Mouse (Mus musculus): Measurements from ENCODE around the gene Gm28372. TPM values are rescaled to one million over a fixed set of nuclear protein-coding genes. Genes with fewer than 3 reads are reported as not detected.

The Gm28372 gene
- polyA plus RNA-seq (2015; fragmentation: Nextera tagmentation; extraction: Ambion mirVana): 0.06 TPM in 1 of 2 replicates, not detected in the other

GRCm38 (mm10) chr2:130404939-130405338 is at the start of gene Gm28372, which contains the start of gene 1700020A23Rik:
Gene Gm28372 (plus strand): TSS chr2:130405239.
Gene 1700020A23Rik (plus strand): TSS chr2:130405259.

DNA sequence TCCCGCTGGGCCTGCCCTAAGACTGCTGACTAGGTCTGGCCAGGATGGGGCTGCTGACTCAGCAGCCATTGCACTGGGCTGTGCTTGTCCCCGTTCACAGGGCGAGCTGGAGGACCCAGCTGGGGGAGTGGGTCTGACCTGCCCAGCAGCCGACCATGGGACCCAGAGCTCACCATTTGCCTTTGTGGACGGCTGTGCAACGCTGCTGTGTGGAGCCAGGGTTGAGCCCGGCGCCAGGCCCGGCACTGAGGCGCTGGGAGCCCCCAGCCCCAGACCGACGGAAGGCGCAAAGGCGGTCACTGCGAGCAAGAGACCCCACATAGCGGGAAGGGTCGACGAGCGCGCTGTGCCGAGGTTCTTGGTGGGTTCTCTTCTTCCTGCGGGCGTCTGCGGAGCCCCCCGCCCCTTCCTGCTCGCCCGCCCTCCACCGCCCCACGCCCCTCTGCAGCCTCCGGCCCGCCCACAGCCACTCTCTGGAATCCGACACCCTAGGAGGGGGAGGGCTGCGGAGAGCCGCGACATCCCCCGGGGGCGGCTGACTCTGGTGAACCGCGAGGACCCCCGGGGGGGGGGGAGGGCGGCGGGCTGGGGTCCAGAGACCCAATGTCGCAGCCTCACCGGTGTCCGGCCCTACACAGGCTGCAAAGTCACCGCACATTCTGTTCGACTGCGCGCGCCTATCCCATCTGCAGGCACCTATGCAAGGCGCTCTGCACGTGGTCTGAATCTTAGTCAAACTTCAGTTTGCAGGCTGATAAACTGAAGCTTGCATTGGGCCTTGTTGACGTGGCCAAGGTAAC is 7.7 kb upstream of the Gm28372 start, which contains the start of gene Cpxm1:
TSS of gene Cpxm1 (minus strand) at position 389 of the 800 bp plus-strand sequence.

GRCm38 (mm10) chr2:130406178-130406577 is 1.1 kb downstream of the Gm28372 start, which contains the start of gene Tmem239:
Gene Tmem239 (plus strand): TSS chr2:130406478.

GRCm38 (mm10) chr2:130424126-130424853 is 19.3 kb downstream of the Gm28372 start, which contains the start of the genes Vps16 and Pced1a:
Gene Vps16 (plus strand): TSS chr2:130424339.
Gene Pced1a (minus strand): TSS chr2:130424701.

GRCm38 (mm10) chr2:130449794-130450433 is 44.9 kb downstream of the Gm28372 start, which contains the start of gene Ptpra:
Gene Ptpra (plus strand): TSS chr2:130450278.

Other genes with a start within 250 kb of the Gm28372 start
- 276 and 308 TPM in 2 replicates for gene Snrpb, start 225.8 kb upstream of the Gm28372 start, polyA plus RNA-seq (2015; fragmentation: Nextera tagmentation; extraction: Ambion mirVana)
- gene Tmc2, start 210.0 kb upstream of the Gm28372 start, polyA plus RNA-seq (2015; fragmentation: Nextera tagmentation; extraction: Ambion mirVana): not detected in 2 replicates
- 69.9 and 71.8 TPM in 2 replicates for gene Nop56, start 130.8 kb upstream of the Gm28372 start, polyA plus RNA-seq (2015; fragmentation: Nextera tagmentation; extraction: Ambion mirVana)
- 281 and 304 TPM in 2 replicates for gene Idh3b, start 120.7 kb upstream of the Gm28372 start, polyA plus RNA-seq (2015; fragmentation: Nextera tagmentation; extraction: Ambion mirVana)
- gene Ebf4, start 110.1 kb upstream of the Gm28372 start, polyA plus RNA-seq (2015; fragmentation: Nextera tagmentation; extraction: Ambion mirVana): 0.37 and 0.66 TPM in 2 replicates
- gene Cpxm1, start 7.7 kb upstream of the Gm28372 start, polyA plus RNA-seq (2015; fragmentation: Nextera tagmentation; extraction: Ambion mirVana): 22.3 and 25.7 TPM in 2 replicates
- gene 1700020A23Rik, start within 50 bp of the Gm28372 start, polyA plus RNA-seq (2015; fragmentation: Nextera tagmentation; extraction: Ambion mirVana): 0.22 TPM in 1 of 2 replicates, not detected in the other
- 0.14 TPM in 1 of 2 replicates, not detected in the other for gene Tmem239, start 1.2 kb downstream of the Gm28372 start, polyA plus RNA-seq (2015; fragmentation: Nextera tagmentation; extraction: Ambion mirVana)
- 24.9 and 25.7 TPM in 2 replicates for gene Vps16, start 19.1 kb downstream of the Gm28372 start, polyA plus RNA-seq (2015; fragmentation: Nextera tagmentation; extraction: Ambion mirVana)
- gene Pced1a, start 19.5 kb downstream of the Gm28372 start, polyA plus RNA-seq (2015; fragmentation: Nextera tagmentation; extraction: Ambion mirVana): 6.0 and 7.4 TPM in 2 replicates
- gene Ptpra, start 45.0 kb downstream of the Gm28372 start, polyA plus RNA-seq (2015; fragmentation: Nextera tagmentation; extraction: Ambion mirVana): 35.2 and 35.9 TPM in 2 replicates
- gene Mrps26, start 158.5 kb downstream of the Gm28372 start, polyA plus RNA-seq (2015; fragmentation: Nextera tagmentation; extraction: Ambion mirVana): 68.5 and 76.0 TPM in 2 replicates
- gene Oxt, start 170.9 kb downstream of the Gm28372 start, polyA plus RNA-seq (2015; fragmentation: Nextera tagmentation; extraction: Ambion mirVana): not detected in 2 replicates
- not detected in 2 replicates for gene Avp, start 177.3 kb downstream of the Gm28372 start, polyA plus RNA-seq (2015; fragmentation: Nextera tagmentation; extraction: Ambion mirVana)
- 6.9 and 7.2 TPM in 2 replicates for gene Fastkd5, start 224.8 kb downstream of the Gm28372 start, polyA plus RNA-seq (2015; fragmentation: Nextera tagmentation; extraction: Ambion mirVana)
- gene Ubox5, start 224.8 kb downstream of the Gm28372 start, polyA plus RNA-seq (2015; fragmentation: Nextera tagmentation; extraction: Ambion mirVana): 5.2 TPM in 2 replicates
- 1.3 and 1.4 TPM in 2 replicates for gene Lzts3, start 237.6 kb downstream of the Gm28372 start, polyA plus RNA-seq (2015; fragmentation: Nextera tagmentation; extraction: Ambion mirVana)

Data from skeletal muscle tissue, postnatal 0 days (tissue).